Mouse (Mus musculus): ENCODE measurements around the gene Kidins220.
A peak's percentile ranks its signal among the peaks of the same experiment; 100 is the strongest.

Gene Kidins220

GRCm38 (mm10) chr12:24963393-24964022 lies 11.2 kb upstream of the Kidins220 start:
- no peak for DNase-seq

- DNase-seq, result no peak
Observed at GRCm38 (mm10) chr12:24965406-24965805, 9.3 kb upstream of the Kidins220 start.

- no peak for DNase-seq
Observed at GRCm38 (mm10) chr12:24966046-24966445, 8.7 kb upstream of the Kidins220 start.

- no peak for DNase-seq
Observed at GRCm38 (mm10) chr12:24971490-24972200, 3.1 kb upstream of the Kidins220 start.

- DNase-seq, result no peak
Observed at GRCm38 (mm10) chr12:24972371-24973350, 2.1 kb upstream of the Kidins220 start.

GRCm38 (mm10) chr12:24973586-24973985 lies 1.1 kb upstream of the Kidins220 start:
- no peak for DNase-seq

GRCm38 (mm10) chr12:24975115-24975733 lies 499 bp downstream of the Kidins220 start:
- DNase-seq, result peak in 1 of 2 experiments; percentile 38

GRCm38 (mm10) chr12:24985226-24985625 lies 10.5 kb downstream of the Kidins220 start:
- no peak for DNase-seq

GRCm38 (mm10) chr12:24995350-24995749 lies 20.6 kb downstream of the Kidins220 start:
- no peak for DNase-seq

- DNase-seq, result no peak
Observed at GRCm38 (mm10) chr12:25005350-25005749, 30.6 kb downstream of the Kidins220 start.

- no peak for DNase-seq
Observed at GRCm38 (mm10) chr12:25009957-25010356, 35.2 kb downstream of the Kidins220 start.

- DNase-seq, result peak in 1 of 2 experiments; percentile 45
Observed at GRCm38 (mm10) chr12:25010416-25010815, 35.7 kb downstream of the Kidins220 start.

GRCm38 (mm10) chr12:25011733-25012367 lies 37.1 kb downstream of the Kidins220 start:
- DNase-seq, result peak; percentile 13 to 27

GRCm38 (mm10) chr12:25012555-25013540 lies 38.1 kb downstream of the Kidins220 start:
- DNase-seq, result peak; percentile 8 to 48

- no peak for DNase-seq
Observed at GRCm38 (mm10) chr12:25014307-25014927, 39.7 kb downstream of the Kidins220 start.

GRCm38 (mm10) chr12:25014938-25015337 lies 40.2 kb downstream of the Kidins220 start:
- DNase-seq, result no peak

- no peak for DNase-seq
Observed at GRCm38 (mm10) chr12:25016995-25017394, 42.3 kb downstream of the Kidins220 start.

GRCm38 (mm10) chr12:25021057-25021456 lies 46.3 kb downstream of the Kidins220 start:
- DNase-seq, result no peak

- DNase-seq, result no peak
Observed at GRCm38 (mm10) chr12:25024862-25025545, 50.3 kb downstream of the Kidins220 start.

- no peak for DNase-seq
Observed at GRCm38 (mm10) chr12:25026308-25026707, 51.6 kb downstream of the Kidins220 start.

Measured in thymus, adult 18-20 months (tissue).